Mouse (Mus musculus) olfactory bulb, adult 2 months (tissue): ENCODE results near the gene Rab8b.
"Not testable (repeated sequence)": the region's sequence is repeated elsewhere in the genome, so short reads cannot be mapped to it uniquely, and the experiment has no call there.

Experiments
- CTCF ChIP-seq: fragments of 200-500 bp; IDR thresholded peaks from 2 replicates; pipeline ENCODE4 v1.5.1; 2012; ENCODE audit warnings: low read depth, mild to moderate bottlenecking, low read length, moderate library complexity; ENCODE audit not compliant: insufficient read depth
- POLR2A ChIP-seq: fragments of 200-500 bp; IDR thresholded peaks from 2 replicates; pipeline ENCODE4 v1.6.1; 2012; ENCODE audit warnings: mild to moderate bottlenecking, low read depth, low read length, moderate library complexity; ENCODE audit not compliant: insufficient read depth

DNA sequence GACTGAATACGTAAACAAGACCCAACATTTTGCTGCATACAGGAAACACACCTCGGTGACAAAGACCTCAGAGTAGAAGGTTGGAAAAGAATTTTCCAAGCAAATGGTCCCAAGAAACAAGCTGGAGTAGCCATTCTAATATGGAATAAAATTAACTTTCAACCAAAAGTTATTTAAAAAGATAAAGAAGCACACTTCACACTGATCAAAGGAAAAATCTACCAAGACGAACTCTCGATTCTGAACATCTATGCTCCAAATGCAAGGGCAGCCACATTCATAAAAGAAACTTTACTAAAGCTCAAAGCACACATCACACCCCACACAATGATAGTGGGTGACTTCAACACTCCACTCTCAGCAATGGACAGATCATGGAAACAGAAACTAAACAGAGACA is 27.0 kb downstream of the Rab8b start:
- not testable (repeated sequence) for TF ChIP-seq POLR2A, CTCF
